Mouse (Mus musculus) liver, embryonic 11.5 days (tissue): ENCODE measurements at regions not wholly inside any gene's neighbourhood (a gene's known extent, or its start where the extent isn't known, plus 50 kb on each side); places are given as distances from the start of the nearest gene placed in this dataset.

Experiments used
- ATAC-seq: fragments of 200-750 bp; cut with Nextera tagmentation; replicated peaks from 2 replicates; pipeline ENCODE4 v1.8.0; 2017; ENCODE audit warnings: moderate number of reproducible peaks, mild to moderate bottlenecking, moderate TSS enrichment, moderate library complexity; ENCODE audit not compliant: low FRiP score
- DNase-seq: peaks from one replicate; pipeline ENCODE4 v3.0.0-alpha.2; 2017; ENCODE audit warnings: low spot score
- H3K27ac ChIP-seq: fragments of 300-500 bp; sonication (generic); 2 replicates; pipeline ENCODE4 v1.5.1; 2014; ENCODE audit warnings: mild to moderate bottlenecking, low read depth, low read length, control low read depth
- H3K27me3 ChIP-seq: fragments of 300-500 bp; sonication (generic); replicated peaks from 2 replicates; pipeline ENCODE4 v1.6.1; 2014; ENCODE audit warnings: low read length, mixed read lengths; ENCODE audit not compliant: control insufficient read depth, insufficient read depth
- H3K36me3 ChIP-seq: fragments of 300-500 bp; sonication (generic); 2 replicates; pipeline ENCODE4 v1.6.1; 2014; ENCODE audit warnings: mild to moderate bottlenecking, low read length, moderate library complexity, mixed read lengths; ENCODE audit not compliant: control insufficient read depth, insufficient read depth
- H3K4me1 ChIP-seq: fragments of 300-500 bp; sonication (generic); replicated peaks from 2 replicates; pipeline ENCODE4 v1.6.1; 2014; ENCODE audit warnings: low read length, mixed read lengths; ENCODE audit not compliant: control insufficient read depth, insufficient read depth
- H3K4me2 ChIP-seq: fragments of 300-500 bp; sonication (generic); 2 replicates; pipeline ENCODE4 v1.6.1; 2014; ENCODE audit warnings: mild to moderate bottlenecking, control low read depth, moderate library complexity
- H3K4me3 ChIP-seq: fragments of 300-500 bp; sonication (generic); 2 replicates; pipeline ENCODE4 v1.5.1; 2014; ENCODE audit warnings: low read depth, low read length, control low read depth
- H3K9ac ChIP-seq: fragments of 300-500 bp; sonication (generic); 2 replicates; pipeline ENCODE4 v1.6.1; 2014; ENCODE audit warnings: low read depth, low read length, control low read depth
- H3K9me3 ChIP-seq: fragments of 300-500 bp; sonication (generic); 2 replicates; pipeline ENCODE4 v1.6.1; 2016; ENCODE audit warnings: low read length, inconsistent platforms, mixed read lengths; ENCODE audit not compliant: control insufficient read depth
- WGBS: fragments of 180-500 bp; shearing (Covaris S2); extraction: QIAGEN DNeasy Blood & Tissue Kit; methylation state at CpG from one replicate; pipeline ENCODE4 v1.1.7; 2014; 5-methylcytosine and 5-hydroxymethylcytosine counted together

DNA sequence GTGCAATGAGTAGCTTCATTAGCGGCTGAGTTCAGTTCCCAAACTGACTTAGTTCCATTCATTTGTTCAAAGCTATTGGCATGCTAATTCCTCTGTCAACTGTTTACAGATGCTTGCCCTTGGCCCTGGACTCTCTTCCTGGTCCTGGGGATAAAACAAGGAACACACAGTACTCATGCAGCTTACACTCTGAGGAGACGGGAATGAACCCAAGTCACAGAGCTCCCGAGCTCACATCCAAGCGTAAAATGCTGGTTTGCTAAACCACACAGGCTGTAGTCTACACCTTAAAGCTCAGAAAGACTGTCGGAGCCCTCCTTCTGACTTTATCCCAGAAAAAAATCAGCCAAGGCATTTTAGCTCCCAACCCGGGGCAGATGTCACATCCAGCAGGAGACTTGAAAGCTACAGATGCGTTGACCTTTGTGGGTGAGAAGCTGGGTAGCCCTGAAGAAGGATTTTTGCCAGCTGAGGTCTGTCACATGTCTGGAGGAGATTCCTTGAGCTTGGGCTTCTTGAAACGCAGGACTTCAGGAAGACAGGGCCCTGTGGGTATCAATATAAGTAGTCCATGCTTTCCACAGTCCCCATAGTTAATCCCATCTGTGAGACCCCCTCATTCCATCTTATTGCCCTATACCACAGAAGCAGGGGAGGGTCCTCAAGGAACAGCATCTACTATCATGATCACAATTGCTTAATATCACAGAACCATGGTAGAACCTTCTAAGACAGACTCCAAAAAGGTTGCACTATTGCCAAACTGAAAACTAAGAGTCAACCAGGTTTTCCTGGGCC lies 162.7 kb upstream of the Irf2bp2 start:
- ATAC-seq, result no peak

DNA sequence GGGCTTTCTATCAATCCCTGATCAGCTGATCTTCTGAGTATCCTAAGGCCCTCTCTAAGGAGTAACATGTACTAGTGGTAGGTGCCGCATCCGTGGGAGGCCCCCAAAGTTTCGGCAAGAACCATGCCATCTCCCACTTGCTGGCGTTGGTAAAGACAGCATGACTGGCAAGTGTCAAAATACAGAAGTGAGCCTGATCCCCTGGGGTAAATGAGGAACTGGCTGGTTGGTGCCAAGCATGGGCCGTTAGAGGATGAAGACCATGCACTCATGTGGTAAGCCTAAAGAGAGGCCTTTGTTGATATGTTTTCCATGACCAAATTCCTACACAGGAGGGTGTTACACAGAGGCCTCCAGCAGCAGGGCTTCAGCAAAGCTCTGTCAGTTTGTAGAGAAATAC lies 161.9 kb upstream of the Irf2bp2 start:
- H3K36me3 ChIP-seq, result no peaks in the 10 kb centered on the region
- no peak overlapping the region for H3K4me3 ChIP-seq
- H3K4me2 ChIP-seq, result no peak overlapping the region
- H3K4me1 ChIP-seq, result peaks cover 4% of the 10 kb centered on the region; the same call in 1 of the 2 replicates
- no peak overlapping the region for H3K9ac ChIP-seq
- H3K9me3 ChIP-seq, result no peaks in the 10 kb centered on the region
- DNase-seq, result no peak
- no peak overlapping the region for H3K27ac ChIP-seq
- ATAC-seq, result no peak
- 78% methylated on average over 5 of the region's 5 CpGs for WGBS
- H3K27me3 ChIP-seq, result no peaks in the 10 kb centered on the region

More for the DNA sequence above, 162.7 kb upstream of the Irf2bp2 start:
- no peak overlapping the region for H3K9ac ChIP-seq
- H3K4me1 ChIP-seq, result peaks cover 4% of the 10 kb centered on the region; the same call in 1 of the 2 replicates
- 81% methylated on average over 8 of the region's 8 CpGs for WGBS
- no peaks in the 10 kb centered on the region for H3K27me3 ChIP-seq
- no peaks in the 10 kb centered on the region for H3K9me3 ChIP-seq
- no peaks in the 10 kb centered on the region for H3K36me3 ChIP-seq
- no peak overlapping the region for H3K4me3 ChIP-seq
- H3K4me2 ChIP-seq, result no peak overlapping the region
- DNase-seq, result no peak
- H3K27ac ChIP-seq, result no peak overlapping the region

DNA sequence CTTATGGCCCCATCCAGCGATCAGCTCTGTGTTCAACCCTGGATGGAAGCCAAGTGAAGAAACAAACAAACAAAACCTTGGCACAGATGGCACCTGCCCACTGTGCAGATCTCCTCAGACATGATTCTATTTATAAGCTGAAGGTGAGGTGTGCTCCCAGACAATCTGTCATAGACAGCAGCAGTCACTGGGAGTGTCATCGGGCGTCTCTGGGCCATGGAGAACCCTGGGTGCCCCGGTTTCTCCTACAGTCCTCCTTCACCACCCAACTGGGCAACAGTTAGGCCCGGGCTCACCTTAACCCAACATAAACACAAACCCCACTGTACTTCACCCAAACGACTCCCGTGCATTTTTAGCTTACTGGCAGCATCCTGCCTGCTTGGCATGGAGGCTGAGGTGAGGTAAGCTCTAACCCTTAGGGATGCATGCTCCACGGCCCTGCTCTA lies 160.6 kb upstream of the Irf2bp2 start:
- WGBS, result 85% methylated on average over 8 of the region's 8 CpGs
- Histone ChIP-seq H3K9me3 (no peaks in the 10 kb centered on the region), H3K4me3 (no peak overlapping the region), H3K27me3 (no peaks in the 10 kb centered on the region), H3K4me2 (no peak overlapping the region), H3K4me1 (peaks cover 4% of the 10 kb centered on the region; the same call in 1 of the 2 replicates), H3K9ac (no peak overlapping the region), H3K27ac (no peak overlapping the region), H3K36me3 (no peaks in the 10 kb centered on the region)
- DNase-seq (no peak), ATAC-seq (no peak)

DNA sequence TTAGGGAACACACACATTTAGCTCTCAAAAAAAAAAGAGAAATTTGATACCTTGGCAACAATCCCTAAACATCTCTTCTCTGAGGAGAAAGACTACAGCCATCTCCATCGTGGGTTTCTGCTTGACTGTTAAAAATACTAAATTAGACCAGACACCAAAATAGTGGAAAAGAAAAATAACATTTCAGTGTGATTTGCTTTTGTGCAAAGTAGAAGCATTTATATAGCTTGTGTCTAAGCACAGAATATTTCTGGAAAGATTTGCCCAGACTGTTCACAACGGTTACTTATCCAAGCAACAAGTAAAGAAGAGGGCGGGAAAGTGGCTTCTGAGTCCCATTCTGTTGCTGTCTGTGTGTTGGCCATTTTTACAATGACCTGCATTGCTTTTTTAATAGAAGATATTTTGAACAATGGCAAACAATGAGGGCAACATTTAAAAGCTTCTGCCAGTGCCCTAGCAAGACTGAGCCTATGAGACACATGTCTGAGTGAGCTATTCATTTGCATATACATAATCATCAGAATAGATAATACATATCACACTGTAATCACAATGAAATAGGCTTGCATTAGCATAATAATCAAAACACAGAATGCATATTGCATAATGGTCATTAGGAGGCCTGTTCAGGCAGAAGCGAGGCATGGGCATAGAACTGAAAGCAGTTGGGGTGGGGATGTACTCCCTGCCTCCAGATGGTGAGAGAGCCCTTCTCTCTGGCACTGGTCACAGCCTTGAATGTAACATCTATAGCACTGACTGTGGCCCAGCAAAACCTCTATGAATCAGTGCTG lies 159.5 kb upstream of the Irf2bp2 start:
- H3K27me3 ChIP-seq, result no peaks in the 10 kb centered on the region
- ATAC-seq, result no peak
- no peak overlapping the region for H3K4me3 ChIP-seq
- peaks cover 4% of the 10 kb centered on the region; the same call in 1 of the 2 replicates for H3K4me1 ChIP-seq
- H3K4me2 ChIP-seq, result no peak overlapping the region
- no peak overlapping the region for H3K27ac ChIP-seq
- H3K9ac ChIP-seq, result no peak overlapping the region
- H3K9me3 ChIP-seq, result no peaks in the 10 kb centered on the region
- no peak for DNase-seq
- H3K36me3 ChIP-seq, result no peaks in the 10 kb centered on the region
- 73% methylated on average over 4 of the region's 4 CpGs for WGBS

DNA sequence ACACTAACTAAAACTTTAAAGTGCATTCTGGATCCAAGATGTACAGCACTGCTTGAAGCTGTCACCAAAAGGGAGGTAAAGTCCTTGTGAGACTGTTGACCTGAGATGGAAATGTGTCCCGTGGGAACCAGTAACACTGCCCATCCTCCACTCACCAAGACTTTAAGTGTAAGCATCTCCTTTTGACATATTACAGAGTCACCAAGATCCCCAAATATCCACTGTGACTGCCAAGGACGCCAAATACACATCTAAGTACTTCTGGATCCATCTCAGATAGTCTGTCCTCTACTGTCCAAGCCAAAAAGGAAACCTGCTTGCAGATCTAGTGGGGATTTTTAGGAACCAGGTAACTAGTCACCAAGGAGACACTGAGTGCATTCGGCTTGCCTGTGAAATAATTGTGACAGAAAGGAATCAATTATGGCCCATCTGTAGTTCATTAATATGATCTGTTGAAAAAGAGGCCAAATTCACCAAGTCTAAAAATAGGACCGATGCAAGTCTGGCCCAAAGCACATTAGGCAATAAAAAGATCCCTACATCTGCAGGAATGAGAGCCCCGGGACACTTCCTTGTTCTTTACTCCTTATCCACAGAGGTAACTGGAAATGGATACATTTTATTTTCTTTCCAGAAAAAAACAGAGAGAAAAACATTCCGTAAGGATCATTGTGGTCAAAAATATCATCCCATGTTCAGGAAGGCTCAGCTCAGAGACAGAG lies 157.8 kb upstream of the Irf2bp2 start:
- WGBS, result 74% methylated on average over 6 of the region's 6 CpGs

DNA sequence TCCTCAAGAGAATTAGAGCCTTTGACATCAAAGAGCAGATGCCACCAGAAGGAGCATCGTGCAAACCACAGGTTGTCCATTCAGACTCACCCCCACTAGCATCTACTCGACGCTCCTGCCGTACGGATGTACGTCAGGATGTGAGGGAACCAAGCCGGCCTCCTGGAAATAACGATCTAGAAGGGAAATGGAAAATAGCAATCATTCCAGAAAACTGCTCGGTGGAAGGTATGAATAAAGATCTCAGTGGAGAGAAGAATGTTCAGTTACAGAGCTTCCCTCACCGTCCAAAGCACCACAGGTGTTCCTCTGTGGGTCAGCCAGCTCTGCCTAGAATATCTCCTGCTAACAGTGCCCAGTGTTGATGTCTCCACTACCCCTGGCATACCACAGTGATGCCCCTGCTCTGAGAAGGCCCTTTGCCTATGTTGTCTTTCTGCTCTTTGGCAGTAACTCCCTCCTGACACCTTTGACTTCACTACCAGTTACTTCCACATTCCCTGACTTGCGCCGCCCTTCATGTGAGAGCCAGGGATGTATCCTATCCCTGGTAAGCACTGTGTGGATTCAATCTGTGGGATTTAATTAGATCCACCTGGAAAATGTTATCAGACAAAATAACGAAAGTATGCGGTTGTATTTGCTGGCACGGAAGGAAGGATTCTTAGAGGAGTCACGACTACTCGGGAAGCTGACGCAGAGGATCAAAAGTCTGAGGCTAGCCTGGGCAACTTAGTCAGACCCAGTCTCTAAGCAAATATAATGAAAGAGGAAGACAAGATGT lies 152.4 kb upstream of the Irf2bp2 start:
- H3K27ac ChIP-seq, result no peak overlapping the region
- H3K27me3 ChIP-seq, result no peaks in the 10 kb centered on the region
- H3K36me3 ChIP-seq, result no peaks in the 10 kb centered on the region
- no peak overlapping the region for H3K4me2 ChIP-seq
- DNase-seq (no peak), ATAC-seq (no peak)
- H3K9ac ChIP-seq, result no peak overlapping the region
- no peak overlapping the region for H3K4me3 ChIP-seq
- H3K4me1 ChIP-seq, result no peaks in the 10 kb centered on the region
- no peaks in the 10 kb centered on the region for H3K9me3 ChIP-seq
- WGBS, result 83% methylated on average over 18 of the region's 18 CpGs

More for the DNA sequence above, 157.8 kb upstream of the Irf2bp2 start:
- Histone ChIP-seq H3K9ac (no peak overlapping the region), H3K4me3 (no peak overlapping the region), H3K4me1 (no peaks in the 10 kb centered on the region), H3K9me3 (no peaks in the 10 kb centered on the region), H3K36me3 (no peaks in the 10 kb centered on the region), H3K27me3 (no peaks in the 10 kb centered on the region), H3K27ac (no peak overlapping the region), H3K4me2 (no peak overlapping the region)
- ATAC-seq, result no peak
- no peak for DNase-seq

DNA sequence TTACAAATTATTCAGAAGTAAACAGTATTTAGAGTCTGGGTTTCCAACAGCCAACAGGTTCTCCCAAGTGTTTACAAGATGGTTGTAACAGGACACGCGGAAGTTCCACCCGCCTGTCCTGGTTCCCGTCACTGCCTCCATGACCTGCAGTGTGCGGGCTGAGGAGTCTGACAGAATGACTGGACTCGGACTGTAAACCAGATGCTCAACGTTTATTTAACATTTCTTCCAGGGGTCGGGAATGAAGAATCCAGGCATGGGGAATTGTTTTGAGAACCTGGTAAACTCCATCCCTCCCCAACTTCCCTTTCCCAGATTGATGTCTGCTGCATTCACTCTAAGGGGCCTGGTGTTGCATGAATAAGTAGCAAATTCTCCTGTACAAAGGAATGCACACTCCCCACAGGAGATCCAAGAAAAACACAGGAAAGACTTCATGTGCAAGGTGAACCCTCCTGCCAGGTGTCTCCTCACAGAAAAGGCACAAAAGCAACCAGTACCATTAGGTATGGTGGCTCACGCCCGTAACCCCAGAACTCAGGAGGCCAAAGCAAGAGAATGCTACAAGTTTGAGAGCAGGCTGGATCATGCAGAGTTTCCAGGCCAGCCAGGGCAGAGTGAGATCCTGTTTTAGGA lies 151.1 kb upstream of the Irf2bp2 start:
- 63% methylated on average over 10 of the region's 10 CpGs for WGBS
- Histone ChIP-seq H3K9me3 (no peaks in the 10 kb centered on the region), H3K27ac (no peak overlapping the region)

More for the DNA sequence above, 151.1 kb upstream of the Irf2bp2 start:
- Histone ChIP-seq H3K36me3 (no peaks in the 10 kb centered on the region), H3K4me1 (no peaks in the 10 kb centered on the region), H3K27me3 (no peaks in the 10 kb centered on the region), H3K4me3 (no peak overlapping the region), H3K4me2 (no peak overlapping the region), H3K9ac (no peak overlapping the region)
- DNase-seq (no peak), ATAC-seq (no peak)
